Mouse (Mus musculus): ENCODE measurements around the gene Ndufaf2. TPM values are rescaled to one million over a fixed set of nuclear protein-coding genes. Genes with fewer than 3 reads are reported as not detected.

Gene Ndufaf2
- total RNA-seq (2015) (51.2 and 55.0 TPM in 2 replicates), total RNA-seq (2017) (63.4 and 68.2 TPM in 2 replicates)

GRCm38 (mm10) chr13:108158465-108159240 is at the start of gene Ndufaf2, which contains the start of gene Ercc8:
TSS of gene Ndufaf2 (minus strand) at chr13:108158623.
TSS of gene Ercc8 (plus strand) at chr13:108158731.
- ATAC-seq (replicated peaks; ENCODE audit: poor library complexity), result peak; percentile 97

DNA sequence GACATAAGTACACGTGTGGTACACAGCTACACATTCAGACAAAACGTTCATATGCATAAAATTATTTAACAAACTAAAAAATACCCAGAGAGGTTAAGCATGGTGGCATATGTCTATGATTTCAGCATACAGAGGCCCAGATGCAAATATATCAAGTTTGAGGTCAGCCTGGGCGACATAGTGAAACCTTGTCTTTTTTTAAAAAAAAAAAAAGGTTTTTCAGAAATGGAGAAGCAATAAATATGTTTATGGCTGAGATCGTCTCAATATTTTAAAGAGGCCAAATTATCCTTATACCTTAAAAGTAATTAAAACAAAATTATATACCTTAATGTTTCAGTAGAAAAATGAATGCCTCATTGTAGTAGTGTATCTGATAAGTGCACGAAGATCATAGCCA is 49.7 kb upstream of the Ndufaf2 start:
- no peak for ATAC-seq (replicated peaks; ENCODE audit: poor library complexity)

DNA sequence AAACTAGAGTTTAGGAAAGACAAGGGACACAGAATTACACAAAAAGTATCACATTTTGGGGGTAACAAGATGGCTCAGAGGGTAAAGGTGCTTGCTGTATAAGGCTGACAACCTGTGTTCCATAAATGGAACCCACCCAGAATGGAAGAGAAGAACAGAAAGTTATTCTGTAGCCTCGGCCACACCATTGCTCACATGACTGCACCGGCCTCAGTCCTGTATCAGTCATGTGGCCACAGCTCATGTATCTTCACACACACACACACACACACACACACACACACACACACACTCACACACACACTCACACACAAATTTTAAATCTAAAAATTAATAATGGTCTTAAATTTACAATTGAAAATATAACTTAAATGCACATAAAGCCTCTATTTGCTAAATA is 49.0 kb upstream of the Ndufaf2 start:
- ATAC-seq (replicated peaks; ENCODE audit: poor library complexity), result no peak

DNA sequence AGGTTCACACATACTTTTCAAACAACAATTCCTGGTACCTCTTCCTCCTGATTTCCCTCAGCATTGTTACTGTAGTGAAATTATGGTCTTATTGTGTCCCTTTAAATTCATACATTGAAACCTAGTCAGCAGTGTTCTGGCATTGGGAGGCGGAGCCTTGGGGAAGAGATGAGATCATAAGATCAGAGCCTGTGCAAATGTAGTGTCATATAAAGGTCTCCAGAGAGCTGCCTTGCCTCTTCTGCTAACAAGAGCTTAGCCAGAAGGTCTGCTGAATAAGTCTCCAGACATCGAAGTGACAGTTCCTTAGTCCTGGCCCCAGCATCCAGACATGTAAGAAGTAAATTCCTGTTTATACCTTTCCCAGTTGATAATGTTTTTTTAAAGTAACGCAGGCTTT is 46.4 kb upstream of the Ndufaf2 start:
- ATAC-seq (replicated peaks; ENCODE audit: poor library complexity), result no peak

- ATAC-seq (replicated peaks; ENCODE audit: poor library complexity), result no peak
Observed at GRCm38 (mm10) chr13:108195474-108195873, 37.1 kb upstream of the Ndufaf2 start.

GRCm38 (mm10) chr13:108191074-108191720 is 32.8 kb upstream of the Ndufaf2 start:
- ATAC-seq (replicated peaks; ENCODE audit: poor library complexity), result peak; percentile 99

- peak; percentile 48 for ATAC-seq (replicated peaks; ENCODE audit: poor library complexity)
Observed at GRCm38 (mm10) chr13:108187994-108188393, 29.6 kb upstream of the Ndufaf2 start.

GRCm38 (mm10) chr13:108185530-108185929 is 27.1 kb upstream of the Ndufaf2 start:
- 0 out of 2 replicates have a peak, but pooled peaks have one; percentile 29 for ATAC-seq (replicated peaks; ENCODE audit: poor library complexity)

DNA sequence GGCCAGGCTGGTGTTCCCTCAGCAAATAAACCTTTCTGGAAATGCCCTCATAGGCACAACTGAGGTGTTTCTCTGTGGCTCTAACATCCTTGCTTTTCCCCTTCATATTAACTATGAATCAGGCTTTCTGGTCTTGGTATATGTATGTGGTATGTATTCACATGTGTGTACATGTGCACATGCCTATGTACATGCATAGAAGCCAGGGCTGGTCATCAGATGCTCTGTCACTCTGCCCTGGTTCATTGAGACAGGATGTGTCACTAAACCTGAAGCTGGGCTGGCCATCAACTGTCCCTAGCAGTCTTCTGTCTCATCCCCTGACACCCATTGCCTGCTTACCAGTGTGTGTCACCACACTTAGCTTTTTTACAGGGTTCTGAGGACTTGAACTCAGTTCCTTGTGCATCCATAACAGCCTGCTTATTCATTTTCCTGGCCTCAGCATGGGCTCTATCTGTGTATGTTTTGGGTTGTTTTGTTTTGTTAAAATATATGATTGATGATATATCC is 26.4 kb upstream of the Ndufaf2 start:
- ATAC-seq (replicated peaks; ENCODE audit: poor library complexity), result no peak

- peak; percentile 20; the same call in 1 of the 2 replicates for ATAC-seq (replicated peaks; ENCODE audit: poor library complexity)
Observed at GRCm38 (mm10) chr13:108180821-108181220, 22.4 kb upstream of the Ndufaf2 start.

DNA sequence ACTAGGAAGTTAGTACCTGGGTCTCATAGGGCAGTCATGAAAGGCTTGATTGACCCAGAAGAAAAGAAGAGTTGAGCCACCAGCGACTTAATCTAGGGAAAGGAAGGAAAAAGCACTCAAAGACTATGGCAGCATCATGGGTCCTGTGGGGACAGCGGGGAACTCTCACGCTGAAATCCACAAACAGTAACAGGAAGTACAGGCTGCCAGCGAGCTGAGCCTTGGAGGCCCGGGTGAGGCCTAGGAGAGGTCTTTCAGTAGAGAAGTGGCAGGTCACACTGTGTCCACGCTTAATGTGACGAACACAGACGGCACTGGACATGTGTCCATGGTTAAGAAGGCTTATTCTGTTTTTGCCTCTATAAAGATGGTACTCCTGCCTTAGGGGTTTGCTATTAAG is 21.2 kb upstream of the Ndufaf2 start:
- peak; percentile 55 for ATAC-seq (replicated peaks; ENCODE audit: poor library complexity)

DNA sequence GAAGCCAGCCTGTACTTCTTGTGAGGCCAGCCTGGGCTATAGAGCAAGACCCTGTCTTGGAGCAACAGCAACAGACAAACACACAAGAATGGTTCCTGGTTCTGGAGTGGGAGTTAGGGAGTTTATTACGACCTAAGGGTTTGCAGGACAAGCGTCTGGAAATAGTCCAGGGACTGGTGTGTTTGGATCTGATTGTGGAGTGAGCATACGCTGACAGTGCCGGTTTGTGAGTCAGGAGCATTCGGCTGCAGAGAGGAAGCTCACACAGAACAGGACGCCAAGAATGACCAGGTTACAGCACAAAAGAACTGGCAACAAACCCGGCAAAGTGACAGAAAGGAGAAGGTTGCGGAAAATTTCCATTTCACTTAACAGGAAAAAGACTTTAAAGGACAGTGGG is 12.1 kb upstream of the Ndufaf2 start:
- ATAC-seq (replicated peaks; ENCODE audit: poor library complexity), result no peak

- peak; percentile 73 for ATAC-seq (replicated peaks; ENCODE audit: poor library complexity)
Observed at GRCm38 (mm10) chr13:108170002-108170401, 11.6 kb upstream of the Ndufaf2 start.

DNA sequence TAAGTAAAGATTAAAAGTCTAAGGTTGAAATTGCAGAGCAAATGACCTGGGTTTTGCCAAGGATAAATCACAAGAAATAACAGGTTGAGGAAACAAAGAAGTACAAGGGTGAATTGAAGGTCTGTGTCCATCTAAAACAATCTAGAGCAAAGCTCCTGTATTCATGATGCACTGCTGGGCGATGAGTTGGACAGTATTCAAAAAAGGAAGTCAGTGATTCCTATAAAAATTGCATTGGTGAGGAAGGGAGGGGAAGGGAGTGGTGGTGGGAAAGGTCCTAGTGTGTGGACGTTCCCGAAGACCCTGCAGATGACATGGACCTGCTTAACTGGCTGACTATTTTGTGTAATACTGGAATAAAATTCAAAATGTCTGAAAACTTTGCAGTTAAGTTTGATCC is 6.2 kb upstream of the Ndufaf2 start:
- no peak for ATAC-seq (replicated peaks; ENCODE audit: poor library complexity)

DNA sequence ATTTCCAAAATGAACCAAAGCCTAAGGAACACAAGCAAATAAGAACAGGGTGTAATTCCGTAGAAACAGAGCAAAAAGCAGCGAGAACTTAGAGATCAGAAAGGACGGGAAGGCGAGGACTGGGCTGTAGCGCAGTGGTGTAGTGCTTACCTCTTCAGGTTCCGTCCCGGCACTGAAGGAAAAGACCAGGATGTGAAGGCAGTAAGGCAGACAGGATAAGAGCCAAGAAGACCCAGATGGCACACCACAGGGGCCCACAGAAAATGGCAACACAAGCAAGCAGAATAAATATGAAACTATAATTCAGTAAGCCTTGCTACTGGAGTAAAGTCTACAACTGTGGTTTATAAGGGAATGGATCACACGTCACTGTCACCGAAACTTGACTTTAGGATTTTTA is 5.5 kb upstream of the Ndufaf2 start:
- no peak for ATAC-seq (replicated peaks; ENCODE audit: poor library complexity)

DNA sequence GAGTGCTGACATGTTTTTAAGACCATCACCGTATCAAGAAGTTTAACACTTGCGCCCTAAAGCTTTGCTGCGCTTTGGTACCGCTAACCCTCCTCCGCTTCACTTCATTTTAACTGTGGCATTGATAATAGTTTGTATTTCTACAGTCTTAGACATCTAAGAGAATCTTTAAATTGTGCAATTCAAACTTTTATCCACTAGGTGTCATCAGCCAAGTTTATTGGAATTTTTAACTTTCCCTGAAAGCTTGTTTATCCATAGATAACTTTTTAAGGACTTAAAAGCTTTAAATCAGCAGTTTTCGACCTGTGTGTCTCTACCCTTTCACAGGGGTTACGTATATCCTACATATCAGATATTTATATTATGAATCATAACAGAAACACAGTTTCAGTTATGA is 1.5 kb upstream of the Ndufaf2 start:
- ATAC-seq (replicated peaks; ENCODE audit: poor library complexity), result 0 out of 2 replicates have a peak, but pooled peaks have one; percentile 12

DNA sequence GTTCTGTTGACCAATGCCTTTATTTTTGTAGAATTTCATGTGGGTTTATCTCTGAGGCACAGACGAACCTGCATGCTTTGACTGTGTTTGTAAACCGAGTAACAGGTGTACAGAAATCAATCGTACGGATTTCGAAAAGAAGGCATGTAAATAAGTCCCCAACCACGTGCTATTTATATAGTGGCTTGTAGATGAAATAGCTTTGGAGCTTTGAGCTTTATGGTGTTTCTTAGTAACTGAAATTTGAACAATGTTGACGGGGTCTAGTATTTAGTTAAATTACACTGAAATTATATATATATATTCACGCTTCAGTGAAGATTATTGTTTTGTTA is 785 bp upstream of the Ndufaf2 start:
- ATAC-seq (replicated peaks; ENCODE audit: poor library complexity), result no peak

DNA sequence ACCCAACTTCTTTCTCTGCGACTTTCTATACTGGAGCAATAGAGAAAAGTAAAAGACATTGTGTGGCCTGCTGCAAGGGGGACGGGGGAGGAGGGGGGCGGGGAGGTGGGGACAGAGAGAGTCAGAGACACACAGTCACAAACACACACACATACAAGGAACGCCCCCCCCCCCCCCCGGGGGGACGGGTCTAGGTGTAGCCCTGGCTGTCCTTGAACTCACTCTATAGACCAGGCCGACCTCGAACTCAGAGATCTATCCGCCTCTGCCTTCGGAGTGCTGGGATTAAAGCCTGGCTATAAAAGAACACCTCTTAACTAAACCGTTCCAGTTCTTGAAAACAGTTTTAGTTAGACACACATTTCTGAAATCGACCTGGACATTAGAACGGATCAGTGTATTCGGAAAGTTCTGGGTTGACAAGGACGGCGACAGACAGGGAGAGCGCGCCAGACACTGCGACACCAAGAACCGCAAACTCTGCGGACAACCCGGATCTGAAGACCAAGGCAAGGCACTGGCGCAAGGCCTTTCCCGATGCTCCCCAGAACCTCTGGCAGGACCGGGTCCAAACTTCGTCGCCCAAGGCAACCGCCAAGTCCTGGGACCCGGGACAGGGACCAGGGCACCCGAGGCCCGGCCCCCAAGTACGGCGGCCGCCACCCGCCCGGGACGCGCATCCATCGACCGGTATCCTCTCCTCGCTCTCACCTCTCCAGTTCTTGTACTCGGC is 525 bp downstream of the Ndufaf2 start:
- ATAC-seq (replicated peaks; ENCODE audit: poor library complexity), result peak; percentile 54

DNA sequence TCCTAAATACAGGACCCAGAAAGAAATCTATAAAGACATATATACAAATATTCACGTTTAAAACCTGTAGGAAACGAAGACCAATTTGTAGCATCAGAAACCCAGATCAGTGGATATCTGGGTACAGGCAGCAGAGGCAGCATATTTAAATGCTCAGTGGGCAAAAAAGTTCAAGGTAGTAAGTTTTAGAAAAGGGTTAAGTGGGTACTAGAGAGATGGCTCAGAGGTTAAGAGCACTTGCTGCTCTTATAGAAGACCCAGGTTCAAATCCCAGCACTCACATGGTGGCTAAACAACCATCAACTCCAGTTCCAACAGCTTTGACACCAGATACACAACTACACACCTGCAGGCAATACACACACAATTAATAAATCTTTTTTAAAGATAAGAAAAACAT is 1.3 kb downstream of the Ndufaf2 start:
- no peak for ATAC-seq (replicated peaks; ENCODE audit: poor library complexity)

- peak; percentile 74 for ATAC-seq (replicated peaks; ENCODE audit: poor library complexity)
Observed at GRCm38 (mm10) chr13:108152650-108153372, 5.6 kb downstream of the Ndufaf2 start.

GRCm38 (mm10) chr13:108151782-108152181 is 6.6 kb downstream of the Ndufaf2 start:
- ATAC-seq (replicated peaks; ENCODE audit: poor library complexity), result peak; percentile 80
